In the genomic region with DNA sequence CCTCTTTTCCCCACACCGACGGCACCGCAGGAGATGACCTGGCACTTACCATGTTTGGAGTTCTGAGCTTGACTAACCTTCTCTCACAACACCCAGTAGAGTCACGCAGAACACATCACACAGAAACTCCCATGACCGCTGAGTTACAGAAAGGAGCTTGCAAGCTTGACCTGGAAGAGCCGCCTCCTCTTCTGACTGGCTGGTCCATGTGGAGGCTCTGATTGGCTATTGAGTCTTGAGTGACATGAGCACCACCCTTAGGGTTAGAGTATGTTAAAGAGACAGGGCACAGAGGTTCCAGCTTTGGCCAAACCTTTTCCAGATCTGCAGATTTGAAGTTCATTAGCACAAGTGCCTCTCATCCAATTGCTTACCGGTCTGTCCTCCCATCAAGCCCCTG, we compare ENCODE assay signal across 7 mouse cellular contexts. TPM values are rescaled to one million over a fixed set of nuclear protein-coding genes. Genes with fewer than 3 reads are reported as not detected.
DNase-seq lines count a peak whose midpoint lies in the region; ATAC-seq and TF ChIP-seq lines count a peak whose summit lies in the region.
"Not testable (repeated sequence)": the region's sequence is repeated elsewhere in the genome, so short reads cannot be mapped to it uniquely, and the experiment has no call there.

A gene (minus strand): TSS at position 186 of the 400 bp plus-strand sequence.

- H3K4me2 ChIP-seq in heart, embryonic 14.5 days (ENCODE audit: low read length); midbrain, embryonic 15.5 days: not testable (repeated sequence)

- not testable (repeated sequence) for H3K27me3 ChIP-seq in heart, embryonic 14.5 days (ENCODE audit: control insufficient read depth, insufficient read depth, low read length); midbrain, embryonic 15.5 days (replicated peaks)

- ATAC-seq in heart, embryonic 14.5 days (ENCODE audit: insufficient number of reproducible peaks, insufficient read depth, low FRiP score, low read depth); midbrain, embryonic 15.5 days (replicated peaks): not testable (repeated sequence)

- not testable (repeated sequence) for H3K4me1 ChIP-seq in cortical plate, adult 2 months (ENCODE audit: control insufficient read depth, insufficient read depth, low read length); heart, embryonic 14.5 days (ENCODE audit: control insufficient read depth in 2 of 2, insufficient read depth in 2 of 2, low read length in 2 of 2); midbrain, embryonic 15.5 days

- TF ChIP-seq CTCF in cortical plate, adult 2 months (IDR thresholded peaks at IDR 0.05; ENCODE audit: extremely low read depth, insufficient read depth, low read length); layer of hippocampus, adult 2 months (conservative IDR thresholded peaks at IDR 0.05): not testable (repeated sequence)

- not testable (repeated sequence) for TF ChIP-seq POLR2A in cortical plate, adult 2 months (IDR thresholded peaks at IDR 0.05; ENCODE audit: extremely low read depth, insufficient read depth, low read length)

- not testable (repeated sequence) for H3K9ac ChIP-seq in heart, embryonic 14.5 days (ENCODE audit: low read length); midbrain, embryonic 15.5 days

- intact Hi-C loops in left cerebral cortex, postnatal 25 days (cut with DNase I) = not testable (repeated sequence)

- H3K27ac ChIP-seq in cortical plate, adult 2 months (ENCODE audit: insufficient read depth, low read length); heart, embryonic 14.5 days (replicated peaks in 1 of 2; ENCODE audit: control insufficient read depth in 1 of 2, insufficient read depth in 1 of 2, low read depth in 2 of 2, low read length in 2 of 2); layer of hippocampus, adult 2 months; midbrain, embryonic 15.5 days: not testable (repeated sequence)

- not testable (repeated sequence) for DNase-seq in adrenal gland, adult 2 months; gastrocnemius, adult 8-10 months (ENCODE audit: low spot score in 2 of 2); layer of hippocampus, adult 2 months (ENCODE audit: low spot score in 2 of 2); left cerebral cortex, postnatal 25 days (ENCODE audit: low spot score in 2 of 2)

- H3K4me3 ChIP-seq in cortical plate, adult 2 months (ENCODE audit: insufficient read depth, low read length); heart, embryonic 14.5 days (ENCODE audit: control insufficient read depth in 1 of 2, insufficient read depth in 1 of 2, low read depth in 1 of 2, low read length in 2 of 2); layer of hippocampus, adult 2 months; midbrain, embryonic 15.5 days: not testable (repeated sequence)

- not testable (repeated sequence) for H3K36me3 ChIP-seq in heart, embryonic 14.5 days (ENCODE audit: control insufficient read depth, insufficient read depth, low read length); midbrain, embryonic 15.5 days (replicated peaks)

- H3K9me3 ChIP-seq in heart, embryonic 14.5 days (ENCODE audit: control insufficient read depth, low read length); midbrain, embryonic 15.5 days: not testable (repeated sequence)

- no CpG with 5 or more reads among the region's 7 CpGs for WGBS in heart, embryonic 14.5 days
- no CpG with 5 or more reads among the region's 7 CpGs for WGBS in midbrain, embryonic 15.5 days

RNA-seq across cellular contexts. Expression of the gene that starts here (rescaled TPM):
- total RNA-seq in adrenal gland, adult 2 months (2021) = 10 to 100 TPM; 55.6 to 71.5 TPM
- 1.0 and 1.4 TPM in 2 replicates for polyA plus RNA-seq in adrenal gland, adult 2 months (2012; rRNA removed)
- 15.1 and 16.5 TPM in 2 replicates for polyA plus RNA-seq in cortical plate, adult 2 months (2012; rRNA removed)
- 10 to 100 TPM; 52.7 to 71.4 (median 55.5) TPM for total RNA-seq in gastrocnemius, adult 8-10 months (2022)
- 6.9 and 10.8 TPM in 2 replicates for polyA plus RNA-seq in heart, embryonic 14.5 days (2014; fragmentation: Nextera tagmentation; extraction: Ambion mirVana)
- 100 to 1,000 TPM; 109 to 113 TPM for total RNA-seq in layer of hippocampus, adult 2 months (2021)
- 10 to 100 TPM; 85.0 to 92.0 TPM for total RNA-seq in left cerebral cortex, postnatal 25 days (2021)
- 9.6 and 12.0 TPM in 2 replicates for polyA plus RNA-seq in midbrain, embryonic 15.5 days (2015; fragmentation: Nextera tagmentation; extraction: Ambion mirVana)
